ENCODE assay signal across 7 mouse cellular contexts in genomic region chr1:144406387-144407383, GRCm38 (mm10).
A peak's percentile ranks its signal among the peaks of the same experiment; 100 is the strongest.
DNase-seq lines count a peak whose midpoint lies in the region; ATAC-seq and TF ChIP-seq lines count a peak whose summit lies in the region.

No protein-coding gene starts in this region.

- H3K4me3 ChIP-seq in gastrocnemius, adult 2 months: no peak overlapping the region
- no peak overlapping the region for H3K4me3 ChIP-seq in midbrain, embryonic 15.5 days

- H3K4me2 ChIP-seq in midbrain, embryonic 15.5 days: 0 out of 2 replicates have a peak overlapping the region, but pooled peaks have one; percentile 8

- H3K4me1 ChIP-seq in midbrain, embryonic 15.5 days: no peaks in the 10 kb centered on the region

- TF ChIP-seq CTCF in gastrocnemius, adult 2 months (IDR thresholded peaks at IDR 0.05): peak; percentile 90

- intact Hi-C loops in gastrocnemius, adult 2 months (cut with DNase I): no loop called here
- intact Hi-C loops in left cerebral cortex, postnatal 4 days (cut with DNase I): no loop called here

- no peaks in the 10 kb centered on the region for H3K27me3 ChIP-seq in midbrain, embryonic 15.5 days (replicated peaks)

- 25% methylated on average over 15 of the region's 15 CpGs for WGBS in midbrain, embryonic 15.5 days

- H3K9me3 ChIP-seq in midbrain, embryonic 15.5 days: no peaks in the 10 kb centered on the region

- peak; percentile 95 for ATAC-seq in midbrain, embryonic 15.5 days (replicated peaks)

- H3K36me3 ChIP-seq in midbrain, embryonic 15.5 days (replicated peaks): no peaks in the 10 kb centered on the region

- no peak overlapping the region for H3K9ac ChIP-seq in midbrain, embryonic 15.5 days

- H3K27ac ChIP-seq in gastrocnemius, adult 2 months: no peak overlapping the region
- H3K27ac ChIP-seq in midbrain, embryonic 15.5 days: no peak overlapping the region

- peak; percentile 75 to 91 for DNase-seq in adrenal gland, adult (ENCODE audit: inconsistent age in 2 of 2, low spot score in 1 of 2)
- DNase-seq in cerebellum, postnatal 36 days: peak; percentile 78 to 83
- peak; percentile 66 for DNase-seq in gastrocnemius, adult 2 months
- peak; percentile 70 for DNase-seq in kidney, adult 18-20 months
- DNase-seq in left cerebral cortex, postnatal 4 days: peak; percentile 81
- DNase-seq in spleen, adult 18-20 months: peak; percentile 28 to 68
